Mouse (Mus musculus) forebrain, embryonic 11.5 days (tissue): ENCODE results near the gene Gab3. TPM values are rescaled to one million over a fixed set of nuclear protein-coding genes. Genes with fewer than 3 reads are reported as not detected.

Experiments used
- polyA plus RNA-seq: library from polyadenylated mRNA; unstranded; fragments of >200 nt; fragmentation: Nextera tagmentation; extraction: Ambion mirVana; gene quantifications from 2 replicates; pipeline ENCODE4 v1.2.1, GENCODE M21; 2014

The Gab3 gene
- polyA plus RNA-seq, 1 experiment from 2014 or later, result 1.2 TPM

Other genes with a start within 250 kb of the Gab3 start
- gene Gm5936, start 248.3 kb downstream of the Gab3 start, polyA plus RNA-seq, result 0.08 TPM in 1 of 2 replicates, not detected in the other
- 163 and 177 TPM in 2 replicates for gene Dkc1, start 10.4 kb upstream of the Gab3 start, polyA plus RNA-seq
- 20.7 and 21.9 TPM in 2 replicates for gene Mpp1, start 45.6 kb upstream of the Gab3 start, polyA plus RNA-seq
- not detected in 2 replicates for gene Smim9, start 78.3 kb upstream of the Gab3 start, polyA plus RNA-seq